Mouse (Mus musculus) olfactory bulb, adult 2 months (tissue): ENCODE results near the gene Gstm4.

Source experiments
- CTCF ChIP-seq: fragments of 200-500 bp; IDR thresholded peaks from 2 replicates; pipeline ENCODE4 v1.5.1; 2012; ENCODE audit warnings: low read depth, mild to moderate bottlenecking, low read length, moderate library complexity; ENCODE audit not compliant: insufficient read depth
- POLR2A ChIP-seq: fragments of 200-500 bp; IDR thresholded peaks from 2 replicates; pipeline ENCODE4 v1.6.1; 2012; ENCODE audit warnings: mild to moderate bottlenecking, low read depth, low read length, moderate library complexity; ENCODE audit not compliant: insufficient read depth

DNA sequence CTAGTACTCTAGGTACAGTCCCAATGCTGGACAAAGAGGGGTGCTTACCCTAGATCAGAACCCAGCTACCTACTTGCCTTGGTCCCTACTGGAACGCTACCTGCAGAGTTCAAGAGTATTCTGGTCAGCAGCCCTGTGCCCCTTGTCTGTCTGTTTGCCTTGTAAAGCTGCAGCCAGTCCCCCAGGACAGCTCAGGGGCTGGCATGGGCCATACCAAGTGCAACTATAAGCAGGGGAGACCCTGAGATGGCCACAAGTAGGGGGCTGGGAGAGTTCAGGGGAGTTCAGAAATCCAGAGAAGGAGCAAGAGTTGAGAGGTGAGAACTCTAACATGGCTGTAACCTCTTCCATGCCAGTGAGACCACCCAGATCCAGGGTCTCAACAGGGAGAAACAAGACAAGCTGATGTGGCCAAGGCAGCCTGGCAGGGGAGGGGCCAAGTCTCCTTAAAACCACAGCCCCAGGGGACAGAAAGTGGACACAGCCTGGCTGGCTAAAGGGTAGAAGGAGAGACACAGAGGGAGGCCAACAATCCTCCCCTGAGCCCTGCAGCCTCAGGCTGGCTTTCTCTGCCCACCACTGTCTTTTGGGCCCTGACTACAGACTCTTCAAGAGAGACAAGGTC is 37.7 kb upstream of the Gstm4 start:
- TF ChIP-seq CTCF (no peak), POLR2A (no peak)
